Mouse (Mus musculus): ENCODE measurements at regions not wholly inside any gene's neighbourhood (a gene's known extent, or its start where the extent isn't known, plus 50 kb on each side); places are given as distances from the start of the nearest gene placed in this dataset.
A peak's percentile ranks its signal among the peaks of the same experiment; 100 is the strongest.

DNA sequence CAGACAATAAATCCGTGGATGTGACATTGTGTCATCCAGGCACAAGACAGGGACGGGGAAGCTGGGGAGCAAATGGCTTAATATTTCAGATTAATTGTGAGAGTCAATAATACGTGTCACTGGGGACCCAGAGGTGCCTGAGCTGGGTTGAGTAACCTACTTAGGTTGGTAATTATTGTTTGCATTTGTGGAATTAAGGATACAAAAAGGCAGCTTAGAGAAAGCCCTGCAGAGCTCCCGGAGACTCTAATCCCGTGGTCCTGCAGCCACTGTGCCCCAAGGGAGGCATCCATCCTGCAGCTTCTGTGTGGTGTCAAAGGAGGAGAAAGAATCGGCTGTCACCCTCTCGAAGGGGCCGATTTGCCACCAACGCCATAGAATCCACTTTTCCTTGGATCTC, 139.3 kb upstream of the Kazn start:
- no peaks in the 10 kb centered on the region for H3K36me3 ChIP-seq (ENCODE audit: control insufficient read depth, insufficient read depth, low read length)
- no peak overlapping the region for H3K9ac ChIP-seq (ENCODE audit: low read length)
- ATAC-seq (replicated peaks; ENCODE audit: low FRiP score, low TSS enrichment, low read depth) (no peak), DNase-seq (ENCODE audit: low spot score) (no peak)
- no peaks in the 10 kb centered on the region for H3K9me3 ChIP-seq (ENCODE audit: control insufficient read depth, low read length)
- 56% methylated on average over 9 of the region's 9 CpGs for WGBS
- H3K4me1 ChIP-seq (replicated peaks; ENCODE audit: control insufficient read depth, insufficient read depth, low read length), result no peaks in the 10 kb centered on the region
- H3K4me2 ChIP-seq (ENCODE audit: low read length), result no peak overlapping the region
- no peak overlapping the region for H3K27ac ChIP-seq (ENCODE audit: low read depth)
- no peaks in the 10 kb centered on the region for H3K27me3 ChIP-seq (replicated peaks; ENCODE audit: control insufficient read depth, insufficient read depth, low read length)
- H3K4me3 ChIP-seq (ENCODE audit: low read depth, low read length), result no peak overlapping the region

DNA sequence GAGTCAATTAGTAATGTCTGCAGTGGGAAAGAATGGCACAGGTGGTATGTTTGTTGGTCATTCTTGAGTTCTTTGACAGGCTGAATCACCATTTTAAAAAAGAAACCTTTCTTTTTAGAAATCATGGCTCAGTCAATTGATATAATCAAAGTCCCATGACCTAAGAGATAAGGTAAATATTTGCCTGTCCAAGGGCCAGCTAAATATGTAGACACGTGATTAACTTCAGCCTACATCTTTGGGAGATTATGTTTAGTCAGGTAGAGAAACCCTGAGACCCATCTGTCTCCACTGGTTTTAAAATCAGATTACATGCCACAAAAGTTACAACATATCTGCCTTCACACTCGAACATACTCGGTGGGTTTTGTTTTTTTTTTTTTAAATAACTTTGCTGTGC, 128.6 kb upstream of the Kazn start:
- Histone ChIP-seq H3K27ac (ENCODE audit: low read depth) (no peak overlapping the region), H3K4me2 (ENCODE audit: low read length) (no peak overlapping the region), H3K27me3 (replicated peaks; ENCODE audit: control insufficient read depth, insufficient read depth, low read length) (no peaks in the 10 kb centered on the region), H3K36me3 (ENCODE audit: control insufficient read depth, insufficient read depth, low read length) (no peaks in the 10 kb centered on the region), H3K9ac (ENCODE audit: low read length) (no peak overlapping the region), H3K4me1 (replicated peaks; ENCODE audit: control insufficient read depth, insufficient read depth, low read length) (no peaks in the 10 kb centered on the region), H3K9me3 (ENCODE audit: control insufficient read depth, low read length) (0 out of 2 replicates have a peak, but pooled peaks cover 3% of the 10 kb centered on the region), H3K4me3 (ENCODE audit: low read depth, low read length) (no peak overlapping the region)
- no peak for DNase-seq (ENCODE audit: low spot score)
- WGBS, result 49% methylated on average over 3 of the region's 3 CpGs
- no peak for ATAC-seq (replicated peaks; ENCODE audit: low FRiP score, low TSS enrichment, low read depth)

DNA sequence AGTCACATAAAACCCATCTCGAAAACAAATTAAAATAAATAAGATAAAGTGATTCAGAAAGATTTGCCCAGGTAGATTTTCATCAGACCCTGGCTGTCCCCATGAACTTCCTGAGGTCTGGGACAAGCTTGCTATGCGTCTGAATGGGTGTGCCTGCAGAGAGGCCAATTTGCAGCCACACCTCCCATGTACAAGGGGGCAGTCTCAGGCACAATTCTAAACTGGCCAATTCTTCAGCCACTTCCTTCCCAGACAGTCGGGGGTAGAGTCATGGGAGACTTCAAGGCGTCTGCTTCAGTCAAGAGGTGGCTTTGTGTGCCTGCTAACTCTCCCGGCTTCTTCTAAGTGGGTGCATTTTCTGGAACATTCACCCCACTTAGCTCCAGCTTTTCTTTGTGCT, 122.9 kb upstream of the Kazn start:
- no peak overlapping the region for H3K9ac ChIP-seq (ENCODE audit: low read length)
- H3K4me1 ChIP-seq (replicated peaks; ENCODE audit: control insufficient read depth, insufficient read depth, low read length), result peaks cover 13% of the 10 kb centered on the region
- H3K27me3 ChIP-seq (replicated peaks; ENCODE audit: control insufficient read depth, insufficient read depth, low read length), result no peaks in the 10 kb centered on the region
- 0 out of 2 replicates have a peak, but pooled peaks cover 3% of the 10 kb centered on the region for H3K9me3 ChIP-seq (ENCODE audit: control insufficient read depth, low read length)
- H3K36me3 ChIP-seq (ENCODE audit: control insufficient read depth, insufficient read depth, low read length), result no peaks in the 10 kb centered on the region
- DNase-seq (ENCODE audit: low spot score) (no peak), ATAC-seq (replicated peaks; ENCODE audit: low FRiP score, low TSS enrichment, low read depth) (no peak)
- 59% methylated on average over 5 of the region's 5 CpGs for WGBS
- H3K4me2 ChIP-seq (ENCODE audit: low read length), result no peak overlapping the region
- H3K4me3 ChIP-seq (ENCODE audit: low read depth, low read length), result no peak overlapping the region
- no peak overlapping the region for H3K27ac ChIP-seq (ENCODE audit: low read depth)

DNA sequence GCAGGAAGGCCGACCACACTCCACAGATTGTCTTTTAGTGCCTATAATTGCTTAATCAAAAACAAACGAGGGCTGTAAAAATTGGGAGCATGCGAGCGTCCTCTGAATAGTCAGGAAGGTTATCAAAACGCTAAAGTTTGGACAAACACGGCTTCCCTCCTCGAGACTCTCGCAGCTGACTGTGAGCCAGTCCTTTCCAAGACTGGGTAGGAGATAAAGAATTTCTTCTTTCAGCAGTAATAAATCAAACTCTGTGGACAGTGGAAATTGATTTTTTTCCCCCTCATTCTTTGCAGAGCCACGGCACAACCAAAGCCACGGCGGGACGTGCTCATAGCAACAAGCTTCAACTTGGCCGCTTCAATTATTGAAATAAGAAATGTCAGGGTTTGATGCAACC, 119.7 kb upstream of the Kazn start:
- 22% methylated on average over 13 of the region's 13 CpGs for WGBS
- Histone ChIP-seq H3K27ac (ENCODE audit: low read depth) (no peak overlapping the region), H3K27me3 (replicated peaks; ENCODE audit: control insufficient read depth, insufficient read depth, low read length) (no peaks in the 10 kb centered on the region), H3K4me3 (ENCODE audit: low read depth, low read length) (no peak overlapping the region), H3K36me3 (ENCODE audit: control insufficient read depth, insufficient read depth, low read length) (no peaks in the 10 kb centered on the region), H3K9me3 (ENCODE audit: control insufficient read depth, low read length) (no peaks in the 10 kb centered on the region), H3K4me1 (replicated peaks; ENCODE audit: control insufficient read depth, insufficient read depth, low read length) (peaks cover 13% of the 10 kb centered on the region), H3K4me2 (ENCODE audit: low read length) (peak overlapping the region; percentile 11), H3K9ac (ENCODE audit: low read length) (no peak overlapping the region)
- DNase-seq (ENCODE audit: low spot score), result no peak
- no peak; the same call in 1 of the 2 replicates for ATAC-seq (replicated peaks; ENCODE audit: low FRiP score, low TSS enrichment, low read depth)

DNA sequence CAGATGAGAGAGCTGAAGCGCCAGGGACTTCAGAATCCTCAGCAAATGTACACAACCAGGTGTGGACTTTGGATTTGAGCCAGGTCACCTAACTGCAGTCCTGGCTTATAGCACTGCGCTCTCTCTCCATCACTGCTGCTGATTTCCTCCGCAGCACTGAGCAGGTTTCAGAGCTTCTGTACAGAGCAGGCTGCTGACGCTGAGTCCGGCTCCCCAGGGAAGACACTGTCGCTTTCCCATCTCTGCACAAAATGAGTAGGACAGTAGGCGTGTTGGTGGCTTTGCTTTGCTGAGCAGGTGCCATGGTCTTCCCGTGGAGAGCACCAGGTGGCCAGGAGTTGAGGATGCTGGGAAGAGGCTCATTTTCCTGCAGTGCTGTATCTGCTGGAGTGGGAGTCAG, 116.2 kb upstream of the Kazn start:
- 87% methylated on average over 8 of the region's 8 CpGs for WGBS
- no peaks in the 10 kb centered on the region for H3K27me3 ChIP-seq (replicated peaks; ENCODE audit: control insufficient read depth, insufficient read depth, low read length)
- no peak overlapping the region for H3K4me2 ChIP-seq (ENCODE audit: low read length)
- no peaks in the 10 kb centered on the region for H3K36me3 ChIP-seq (ENCODE audit: control insufficient read depth, insufficient read depth, low read length)
- DNase-seq (ENCODE audit: low spot score), result no peak
- H3K9ac ChIP-seq (ENCODE audit: low read length), result no peak overlapping the region
- no peak overlapping the region for H3K4me3 ChIP-seq (ENCODE audit: low read depth, low read length)
- no peak for ATAC-seq (replicated peaks; ENCODE audit: low FRiP score, low TSS enrichment, low read depth)
- H3K9me3 ChIP-seq (ENCODE audit: control insufficient read depth, low read length), result no peaks in the 10 kb centered on the region
- H3K27ac ChIP-seq (ENCODE audit: low read depth), result no peak overlapping the region
- H3K4me1 ChIP-seq (replicated peaks; ENCODE audit: control insufficient read depth, insufficient read depth, low read length), result peaks cover 21% of the 10 kb centered on the region; the same call in 1 of the 2 replicates

DNA sequence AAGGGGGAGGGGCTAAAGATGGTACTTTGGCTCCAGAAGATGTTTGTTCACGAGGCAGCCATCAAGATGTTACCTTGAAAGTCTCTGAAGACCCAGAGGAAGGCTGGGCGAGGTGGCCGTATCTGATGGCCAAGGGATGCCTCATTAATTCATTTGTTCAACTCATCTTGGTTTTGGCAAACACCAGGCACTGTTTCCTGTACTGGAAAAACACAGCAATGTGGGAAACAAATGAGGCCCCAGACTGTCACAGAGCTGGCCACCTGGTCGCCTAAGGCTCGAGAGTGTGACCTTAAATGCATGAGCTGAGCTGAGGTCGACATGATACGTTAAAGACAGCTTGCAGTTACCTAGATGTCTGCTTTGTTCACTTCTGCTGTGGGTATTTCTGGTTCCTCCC, 114.3 kb upstream of the Kazn start:
- H3K27ac ChIP-seq (ENCODE audit: low read depth), result no peak overlapping the region
- no peak overlapping the region for H3K9ac ChIP-seq (ENCODE audit: low read length)
- ATAC-seq (replicated peaks; ENCODE audit: low FRiP score, low TSS enrichment, low read depth) (no peak), DNase-seq (ENCODE audit: low spot score) (no peak)
- H3K4me2 ChIP-seq (ENCODE audit: low read length), result no peak overlapping the region
- H3K4me1 ChIP-seq (replicated peaks; ENCODE audit: control insufficient read depth, insufficient read depth, low read length), result peaks cover 14% of the 10 kb centered on the region; the same call in 1 of the 2 replicates
- H3K27me3 ChIP-seq (replicated peaks; ENCODE audit: control insufficient read depth, insufficient read depth, low read length), result no peaks in the 10 kb centered on the region
- WGBS, result 85% methylated on average over 7 of the region's 7 CpGs
- no peaks in the 10 kb centered on the region for H3K9me3 ChIP-seq (ENCODE audit: control insufficient read depth, low read length)
- H3K4me3 ChIP-seq (ENCODE audit: low read depth, low read length), result no peak overlapping the region
- no peaks in the 10 kb centered on the region for H3K36me3 ChIP-seq (ENCODE audit: control insufficient read depth, insufficient read depth, low read length)

DNA sequence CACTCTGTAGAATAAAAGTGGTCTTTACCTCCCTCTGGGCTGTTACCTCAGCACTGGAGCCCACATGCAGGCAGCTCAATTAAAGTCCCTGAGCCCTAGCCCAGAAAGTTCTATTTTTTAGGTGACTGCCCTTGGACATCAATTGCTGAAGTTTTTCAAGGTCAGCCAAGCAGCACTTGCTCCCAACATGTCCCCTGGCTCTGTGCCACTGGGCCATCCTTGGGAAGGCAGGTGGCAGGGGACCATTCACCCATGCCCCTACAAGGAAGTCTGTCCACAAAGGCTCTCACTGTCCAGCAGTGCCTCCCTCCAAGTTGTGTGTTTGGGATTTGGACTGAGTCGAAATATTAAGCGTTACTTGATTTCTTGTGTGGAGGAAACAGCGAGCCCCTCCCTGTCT, 112.6 kb upstream of the Kazn start:
- ATAC-seq (replicated peaks; ENCODE audit: low FRiP score, low TSS enrichment, low read depth), result no peak
- H3K27ac ChIP-seq (ENCODE audit: low read depth), result no peak overlapping the region
- no peaks in the 10 kb centered on the region for H3K36me3 ChIP-seq (ENCODE audit: control insufficient read depth, insufficient read depth, low read length)
- H3K9ac ChIP-seq (ENCODE audit: low read length), result no peak overlapping the region
- DNase-seq (ENCODE audit: low spot score), result no peak
- no peak overlapping the region for H3K4me3 ChIP-seq (ENCODE audit: low read depth, low read length)
- no peaks in the 10 kb centered on the region for H3K9me3 ChIP-seq (ENCODE audit: control insufficient read depth, low read length)
- H3K4me2 ChIP-seq (ENCODE audit: low read length), result no peak overlapping the region
- H3K27me3 ChIP-seq (replicated peaks; ENCODE audit: control insufficient read depth, insufficient read depth, low read length), result no peaks in the 10 kb centered on the region
- peaks cover 8% of the 10 kb centered on the region; the same call in 1 of the 2 replicates for H3K4me1 ChIP-seq (replicated peaks; ENCODE audit: control insufficient read depth, insufficient read depth, low read length)
- 69% methylated on average over 3 of the region's 3 CpGs for whole genome bisulfite sequencing

DNA sequence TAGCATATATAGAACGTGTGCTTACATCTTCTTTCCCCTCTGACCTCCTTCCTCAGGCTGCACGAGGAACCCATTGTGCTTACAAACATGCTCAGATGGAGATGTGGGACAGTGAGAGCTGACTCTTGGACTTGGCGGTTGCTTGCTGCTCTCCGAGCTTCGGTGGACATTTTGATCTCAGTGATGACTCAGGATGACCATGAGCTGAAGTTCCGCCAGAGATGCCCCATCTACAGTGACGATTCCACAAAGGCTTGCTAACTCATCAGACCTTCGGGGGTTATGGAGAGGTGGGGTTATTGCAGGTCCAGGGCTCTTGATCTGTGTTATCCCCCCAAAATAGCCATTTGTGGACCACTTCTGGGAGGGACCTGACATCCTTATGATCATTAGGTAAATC, 111.8 kb upstream of the Kazn start:
- Histone ChIP-seq H3K4me1 (replicated peaks; ENCODE audit: control insufficient read depth, insufficient read depth, low read length) (peaks cover 8% of the 10 kb centered on the region; the same call in 1 of the 2 replicates), H3K27ac (ENCODE audit: low read depth) (no peak overlapping the region), H3K27me3 (replicated peaks; ENCODE audit: control insufficient read depth, insufficient read depth, low read length) (no peaks in the 10 kb centered on the region), H3K9me3 (ENCODE audit: control insufficient read depth, low read length) (no peaks in the 10 kb centered on the region), H3K4me3 (ENCODE audit: low read depth, low read length) (no peak overlapping the region), H3K9ac (ENCODE audit: low read length) (no peak overlapping the region), H3K36me3 (ENCODE audit: control insufficient read depth, insufficient read depth, low read length) (no peaks in the 10 kb centered on the region), H3K4me2 (ENCODE audit: low read length) (no peak overlapping the region)
- ATAC-seq (replicated peaks; ENCODE audit: low FRiP score, low TSS enrichment, low read depth), result no peak
- 90% methylated on average over 8 of the region's 8 CpGs for WGBS
- no peak for DNase-seq (ENCODE audit: low spot score)

DNA sequence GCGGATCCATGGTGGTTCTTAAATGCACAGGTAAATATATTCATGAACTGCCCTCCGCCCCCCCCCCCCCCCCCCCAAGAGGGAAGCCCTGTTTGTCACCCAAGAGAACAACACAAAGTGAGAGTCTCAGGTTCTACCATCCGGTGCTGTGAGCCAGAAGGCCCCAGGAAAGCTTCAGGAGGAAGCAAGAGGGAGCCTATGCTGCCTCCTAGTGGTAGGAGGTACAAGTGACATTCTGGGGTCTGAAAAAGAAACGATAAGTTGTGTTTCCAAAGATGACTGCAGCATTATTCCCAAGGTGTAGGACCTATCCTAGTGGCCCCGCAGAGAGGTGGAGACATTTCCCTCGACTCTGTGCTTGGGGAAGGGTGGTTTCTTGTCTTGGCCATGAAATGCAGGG, 109.7 kb upstream of the Kazn start:
- H3K4me2 ChIP-seq (ENCODE audit: low read length), result no peak overlapping the region
- no peak overlapping the region for H3K9ac ChIP-seq (ENCODE audit: low read length)
- WGBS, result 49% methylated on average over 6 of the region's 6 CpGs
- H3K36me3 ChIP-seq (ENCODE audit: control insufficient read depth, insufficient read depth, low read length), result no peaks in the 10 kb centered on the region
- H3K27me3 ChIP-seq (replicated peaks; ENCODE audit: control insufficient read depth, insufficient read depth, low read length), result no peaks in the 10 kb centered on the region
- ATAC-seq (replicated peaks; ENCODE audit: low FRiP score, low TSS enrichment, low read depth) (no peak), DNase-seq (ENCODE audit: low spot score) (no peak)
- H3K4me1 ChIP-seq (replicated peaks; ENCODE audit: control insufficient read depth, insufficient read depth, low read length), result peaks cover 8% of the 10 kb centered on the region; the same call in 1 of the 2 replicates
- H3K9me3 ChIP-seq (ENCODE audit: control insufficient read depth, low read length), result no peaks in the 10 kb centered on the region
- no peak overlapping the region for H3K4me3 ChIP-seq (ENCODE audit: low read depth, low read length)
- no peak overlapping the region for H3K27ac ChIP-seq (ENCODE audit: low read depth)
